Mouse (Mus musculus) urinary bladder, postnatal 36 days (tissue): ENCODE measurements around the gene Zfp874a.
"Not testable (repeated sequence)": the region's sequence is repeated elsewhere in the genome, so short reads cannot be mapped to it uniquely, and the experiment has no call there.

Source experiments
- DNase-seq, 2 experiments: peaks; one replicate each; pipeline ENCODE4 v3.0.0; 2022; ENCODE audit warnings: low spot score in 2 of 2, mixed read lengths in 1 of 2

The Zfp874a gene

DNA sequence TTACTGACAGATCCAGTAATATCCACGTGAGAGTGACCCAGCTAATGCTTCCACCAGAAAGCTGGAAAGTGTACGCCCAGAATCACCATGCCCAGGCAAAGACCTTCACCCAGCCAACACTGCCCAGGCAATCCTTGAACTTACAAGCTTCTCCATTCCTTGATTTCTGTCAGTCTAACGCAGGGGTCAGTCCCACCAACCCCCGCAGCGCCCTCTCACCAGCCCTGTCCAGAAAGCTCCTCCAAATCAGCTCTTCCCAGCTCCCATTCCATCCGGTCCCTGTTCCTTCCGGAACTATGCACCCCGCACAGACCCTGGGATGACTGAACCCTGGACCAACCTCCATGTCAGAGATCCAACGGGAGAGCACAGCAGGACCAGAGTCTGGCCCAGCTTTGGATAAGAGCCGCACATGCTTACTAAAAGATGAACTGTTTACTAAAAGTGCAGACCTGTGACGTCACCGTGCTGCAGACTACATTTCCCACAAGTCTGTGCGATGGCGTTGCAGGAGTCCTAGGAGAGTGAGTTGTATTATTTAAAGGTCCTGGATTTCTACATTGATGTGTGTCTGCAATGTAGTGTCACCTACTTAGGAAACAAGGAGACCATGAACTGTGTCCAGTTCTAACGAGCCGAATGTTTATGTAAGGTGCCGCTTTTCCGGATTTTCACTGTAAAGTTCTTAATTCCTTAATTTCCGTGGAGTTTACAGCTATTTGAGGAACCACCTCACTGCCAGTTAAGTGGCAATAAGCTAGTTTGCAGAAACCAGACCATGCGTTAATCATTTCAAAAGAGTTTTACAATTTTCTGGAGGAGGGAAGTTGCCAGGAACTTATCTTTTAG lies at the start of gene Zfp874a:
TSS of gene Zfp874a (minus strand) at position 453 of the 849 bp plus-strand sequence.
- DNase-seq = peak; percentile 83 to 92

DNA sequence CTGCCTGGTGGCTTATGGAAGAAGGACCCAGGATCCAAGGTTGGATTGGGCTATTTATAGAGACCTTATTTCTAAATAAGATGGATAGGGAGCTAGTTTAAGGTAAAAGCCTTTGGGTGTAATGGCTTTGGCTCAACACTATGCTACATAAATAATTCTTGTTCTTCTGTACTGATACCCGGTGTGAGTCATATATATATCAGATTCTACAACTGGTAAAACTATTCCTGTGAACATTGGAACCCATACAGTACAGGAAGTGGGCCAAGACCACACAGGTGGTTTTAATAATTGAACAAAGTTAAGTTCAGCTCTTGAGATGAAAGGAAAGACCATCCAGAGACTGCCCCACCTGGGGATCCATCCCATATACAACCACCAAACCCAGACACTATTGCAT lies 49.5 kb upstream of the Zfp874a start:
- no peak for DNase-seq

DNA sequence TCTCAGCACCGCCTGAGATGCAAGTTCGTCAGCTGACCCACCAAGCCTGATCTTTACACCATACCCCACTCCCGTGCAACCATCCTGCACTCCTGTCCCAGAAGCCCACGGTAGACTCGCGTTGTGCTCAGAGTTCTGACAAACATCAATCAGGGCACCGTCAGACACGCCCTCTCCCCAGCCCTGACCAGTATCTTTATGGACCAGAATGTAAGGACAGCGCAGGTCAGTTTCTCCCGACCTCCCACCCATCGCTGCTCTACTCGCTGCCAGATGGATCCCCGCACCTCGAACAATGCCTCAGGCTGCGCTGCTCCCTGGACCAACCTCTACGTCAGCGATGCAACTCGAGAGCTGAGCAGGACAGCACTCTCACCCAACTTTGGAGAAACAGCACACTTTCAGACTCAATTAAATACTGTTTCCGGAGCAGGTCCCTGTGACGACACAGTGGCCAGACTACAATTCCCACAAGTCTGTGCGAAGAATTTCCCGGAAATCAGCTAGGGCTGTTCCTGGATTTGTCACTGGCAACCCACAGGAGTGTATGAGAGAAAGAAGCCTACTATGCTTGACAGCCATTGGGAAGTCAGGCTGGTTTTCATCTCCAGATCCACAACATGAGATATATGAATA lies 48.8 kb upstream of the Zfp874a start, which contains the start of gene Zfp58:
TSS of gene Zfp58 (minus strand) at position 472 of the 636 bp plus-strand sequence.
- peak; percentile 85 to 88 for DNase-seq

DNA sequence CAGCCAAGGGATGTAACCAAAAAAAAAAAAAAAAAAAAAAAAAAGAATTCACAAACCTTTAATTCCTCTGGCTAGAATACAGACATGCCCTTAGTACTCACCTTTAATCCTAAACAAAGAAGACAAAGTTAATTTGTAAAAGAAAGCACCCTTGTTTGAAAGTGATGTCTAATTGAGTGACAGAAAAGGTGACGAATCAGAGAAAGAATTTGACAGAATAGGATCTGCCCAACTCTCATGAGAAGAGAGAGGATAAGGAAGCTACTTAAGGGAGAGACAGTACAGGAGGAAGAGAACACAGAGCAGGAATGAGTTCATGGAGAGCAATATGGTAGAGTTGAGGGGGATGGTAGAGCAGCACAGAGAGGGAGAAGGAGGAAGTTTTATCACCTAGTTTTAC lies 44.2 kb upstream of the Zfp874a start:
- DNase-seq = no peak

DNA sequence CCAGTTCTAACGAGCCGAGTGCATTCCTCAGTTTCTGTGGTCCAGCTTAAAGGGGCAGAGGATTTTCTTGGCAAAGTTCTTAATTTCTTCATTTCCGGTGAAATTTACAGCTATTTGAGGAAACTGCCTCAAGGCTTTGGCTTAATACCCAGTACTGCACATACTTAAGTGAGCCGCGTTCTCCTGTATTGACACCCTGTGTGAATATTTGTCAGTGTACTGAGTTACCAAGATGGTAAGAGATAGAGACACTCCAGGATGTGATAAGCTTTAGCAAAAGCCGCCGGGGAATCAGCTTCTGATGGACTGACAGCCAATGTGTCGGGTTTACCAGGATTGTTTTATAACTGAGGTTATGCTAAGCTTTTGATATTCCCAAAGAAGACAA lies 33.0 kb upstream of the Zfp874a start:
- DNase-seq = peak; percentile 1 to 4

DNA sequence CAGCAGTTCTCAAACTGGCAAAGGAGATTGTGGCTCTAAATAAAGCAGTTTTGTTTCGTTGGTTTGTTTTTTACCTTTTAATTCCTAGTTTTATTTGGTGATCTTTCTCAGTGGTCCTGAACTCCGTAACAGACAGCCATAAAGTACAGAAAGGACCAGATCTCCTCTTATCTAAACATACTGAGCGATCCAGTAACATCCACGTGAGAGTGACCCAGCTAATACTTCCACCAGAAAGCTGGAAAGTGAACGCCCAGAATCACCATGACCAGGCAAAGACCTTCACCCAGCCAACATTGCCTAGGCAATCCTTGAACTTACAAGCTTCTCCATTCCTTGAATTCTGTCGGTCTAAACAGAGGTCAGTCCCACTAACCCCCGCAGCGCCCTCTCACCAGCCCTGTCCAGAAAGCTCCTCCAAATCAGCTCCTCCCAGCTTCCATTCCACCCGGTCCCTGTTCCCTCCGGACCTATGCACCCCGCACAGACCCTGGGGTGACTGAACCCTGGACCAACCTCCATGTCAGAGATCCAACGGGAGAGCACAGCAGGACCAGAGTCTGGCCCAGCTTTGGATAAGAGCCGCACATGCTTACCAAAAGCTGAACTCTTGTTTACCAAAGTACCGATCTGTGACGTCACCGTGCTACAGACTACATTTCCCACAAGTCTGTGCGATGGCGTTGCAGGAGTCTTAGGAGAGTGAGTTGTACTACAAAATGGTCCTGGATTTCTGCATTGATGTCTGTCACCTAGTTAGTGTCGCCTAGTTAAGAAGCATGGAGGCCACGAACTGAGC lies 32.4 kb upstream of the Zfp874a start, which contains the start of gene Zfp874b:
TSS of gene Zfp874b (minus strand) at position 634 of the 799 bp plus-strand sequence.
- DNase-seq = peak; percentile 89 to 90

DNA sequence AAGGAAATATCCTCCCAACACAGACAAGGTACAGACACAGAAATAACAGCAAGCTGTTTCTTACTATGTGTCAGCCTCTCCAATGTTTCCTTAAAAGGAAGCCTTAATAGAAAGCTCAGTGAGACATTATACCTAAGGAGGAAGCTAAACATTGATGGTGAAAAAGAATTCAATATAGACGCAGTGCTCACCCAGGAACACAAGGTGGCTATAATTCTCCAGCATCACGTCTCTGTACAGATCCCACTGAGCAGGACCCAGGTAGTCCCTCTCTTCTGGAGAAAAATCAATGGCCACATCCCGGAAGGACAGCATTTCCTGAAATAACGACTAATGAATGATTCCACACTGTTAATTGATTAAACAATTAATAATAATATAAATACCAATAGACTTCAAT lies 30.1 kb upstream of the Zfp874a start:
- no peak for DNase-seq

DNA sequence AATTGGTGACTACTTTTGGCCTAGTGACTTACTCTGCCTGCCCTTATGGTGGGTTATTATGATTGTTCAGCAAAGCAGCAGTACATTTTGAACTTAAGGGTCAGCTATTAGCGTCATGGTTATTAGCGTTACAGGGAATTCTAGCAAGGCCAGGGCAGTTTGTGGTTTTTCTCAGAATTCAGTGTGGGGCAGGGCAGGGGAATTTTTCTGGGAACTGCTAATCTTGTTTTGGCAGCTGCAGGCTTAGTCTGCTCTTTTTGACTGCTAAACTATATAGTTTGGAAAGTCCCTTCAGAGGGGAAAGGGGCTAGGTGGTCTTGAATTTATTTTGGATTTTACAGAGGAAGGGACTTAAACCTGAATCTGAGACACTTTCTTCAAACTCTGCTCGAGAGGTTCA lies 17.9 kb upstream of the Zfp874a start:
- no peak for DNase-seq

DNA sequence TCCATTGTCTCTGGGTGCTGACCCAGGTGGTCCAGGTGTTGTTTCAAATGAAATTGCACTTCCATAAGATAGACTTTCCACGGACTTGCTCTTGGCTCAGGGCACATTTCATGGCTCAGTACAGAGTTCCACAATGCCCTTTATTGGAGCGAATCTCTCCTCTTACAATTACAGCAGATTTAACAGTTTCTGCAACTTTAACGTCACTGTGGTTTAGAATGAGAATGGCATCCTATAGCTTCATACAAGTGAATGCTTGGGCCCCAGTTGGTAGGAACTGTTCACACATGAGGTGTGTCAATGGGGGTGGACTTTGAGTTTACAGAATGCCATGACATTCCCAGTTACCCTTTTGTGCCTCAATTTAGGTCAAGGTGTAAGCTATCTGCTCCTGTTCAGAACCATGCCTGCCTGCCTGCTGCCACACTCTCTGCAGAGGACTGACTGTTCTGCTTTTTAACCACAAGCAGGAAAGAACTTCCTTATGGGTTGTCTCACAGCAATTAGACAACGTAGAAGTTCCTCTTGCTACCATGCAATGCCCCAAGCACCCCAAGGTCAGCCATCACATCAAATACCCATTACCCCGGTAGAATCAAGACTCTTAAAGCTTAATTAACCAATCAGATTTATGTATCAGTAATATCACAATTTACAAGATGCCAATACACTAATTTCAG lies 12.2 kb upstream of the Zfp874a start:
- DNase-seq = not testable (repeated sequence)

DNA sequence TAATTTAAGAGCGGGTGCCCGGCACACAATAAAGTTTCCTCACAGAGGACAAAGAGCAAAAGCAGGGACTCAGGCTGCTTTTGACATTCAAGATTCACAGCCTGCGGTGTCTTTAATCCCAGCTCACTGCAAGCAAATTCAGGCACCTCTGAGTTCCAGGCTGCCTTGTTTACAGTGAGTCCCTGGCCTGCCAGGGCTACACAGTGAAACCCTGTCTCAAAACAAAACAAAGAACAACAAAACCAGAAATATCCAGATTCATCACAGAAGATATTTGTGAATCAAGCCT lies 541 bp upstream of the Zfp874a start:
- no peak for DNase-seq

DNA sequence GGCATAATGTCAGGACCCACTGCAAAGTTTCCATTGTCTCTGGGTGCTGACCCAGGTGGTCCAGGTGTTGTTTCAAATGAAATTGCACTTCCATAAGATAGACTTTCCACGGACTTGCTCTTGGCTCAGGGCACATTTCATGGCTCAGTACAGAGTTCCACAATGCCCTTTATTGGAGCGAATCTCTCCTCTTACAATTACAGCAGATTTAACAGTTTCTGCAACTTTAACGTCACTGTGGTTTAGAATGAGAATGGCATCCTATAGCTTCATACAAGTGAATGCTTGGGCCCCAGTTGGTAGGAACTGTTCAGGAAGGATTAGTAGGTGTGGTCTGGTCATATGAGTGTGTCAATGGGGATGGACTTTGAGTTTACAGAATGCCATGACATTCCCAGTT lies 14.3 kb downstream of the Zfp874a start:
- DNase-seq = not testable (repeated sequence)

DNA sequence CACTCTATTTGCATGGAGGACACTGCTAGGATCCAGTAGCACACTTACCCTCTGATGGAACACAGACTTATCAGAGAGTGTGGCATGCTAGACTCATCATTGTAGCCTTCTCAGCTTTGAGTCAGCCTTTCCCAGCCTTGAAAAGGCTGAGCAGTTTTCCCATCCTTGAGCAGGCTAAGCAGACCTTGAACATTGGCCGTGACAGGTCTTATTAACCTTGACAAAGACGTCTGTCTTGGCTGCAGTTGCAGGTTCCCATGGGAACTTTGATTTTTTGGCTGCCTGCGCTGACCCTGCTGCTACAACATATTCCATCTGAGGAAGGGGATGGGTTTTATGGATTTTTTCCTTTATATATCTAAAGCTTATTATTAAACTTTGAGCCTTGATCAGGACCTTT lies 23.3 kb downstream of the Zfp874a start:
- DNase-seq = no peak

DNA sequence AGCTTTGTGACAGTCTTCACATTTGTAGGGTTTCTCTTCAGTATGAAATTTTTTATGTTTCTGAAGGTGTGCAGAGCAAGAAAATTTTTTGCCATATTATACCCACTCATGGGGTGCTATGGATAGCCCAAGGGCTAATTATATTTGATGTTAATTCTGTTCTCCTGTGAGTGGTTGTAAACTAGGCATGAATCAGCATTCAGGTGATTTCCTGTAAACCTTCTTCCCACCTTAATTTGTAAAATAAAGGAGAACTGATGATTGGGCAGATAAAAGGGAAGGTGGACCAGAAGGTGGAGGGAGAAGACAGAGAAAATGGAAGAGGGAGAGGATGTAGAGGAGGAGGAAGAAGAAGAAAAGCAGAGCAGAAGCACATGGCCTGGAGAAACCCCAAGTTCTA lies 25.7 kb downstream of the Zfp874a start:
- DNase-seq = not testable (repeated sequence)

DNA sequence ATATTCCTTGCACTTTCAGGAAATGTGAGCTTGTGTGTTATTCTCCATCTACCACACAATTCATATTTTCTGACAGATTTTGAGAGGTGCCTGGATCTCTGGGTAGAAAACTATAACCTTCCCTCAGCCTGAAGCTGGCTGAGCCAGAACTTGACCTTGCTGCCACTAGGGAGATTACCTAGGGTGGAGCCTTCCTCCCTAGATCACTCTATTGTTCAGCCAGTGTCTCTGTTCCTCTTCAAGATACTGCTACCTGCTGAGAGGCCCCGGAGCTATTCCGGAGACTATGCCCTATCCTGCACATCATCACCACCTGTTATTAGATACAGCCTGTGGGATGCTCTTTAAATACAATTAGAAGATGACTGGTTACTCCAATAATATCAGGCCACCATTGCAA lies 28.9 kb downstream of the Zfp874a start:
- DNase-seq = not testable (repeated sequence)

DNA sequence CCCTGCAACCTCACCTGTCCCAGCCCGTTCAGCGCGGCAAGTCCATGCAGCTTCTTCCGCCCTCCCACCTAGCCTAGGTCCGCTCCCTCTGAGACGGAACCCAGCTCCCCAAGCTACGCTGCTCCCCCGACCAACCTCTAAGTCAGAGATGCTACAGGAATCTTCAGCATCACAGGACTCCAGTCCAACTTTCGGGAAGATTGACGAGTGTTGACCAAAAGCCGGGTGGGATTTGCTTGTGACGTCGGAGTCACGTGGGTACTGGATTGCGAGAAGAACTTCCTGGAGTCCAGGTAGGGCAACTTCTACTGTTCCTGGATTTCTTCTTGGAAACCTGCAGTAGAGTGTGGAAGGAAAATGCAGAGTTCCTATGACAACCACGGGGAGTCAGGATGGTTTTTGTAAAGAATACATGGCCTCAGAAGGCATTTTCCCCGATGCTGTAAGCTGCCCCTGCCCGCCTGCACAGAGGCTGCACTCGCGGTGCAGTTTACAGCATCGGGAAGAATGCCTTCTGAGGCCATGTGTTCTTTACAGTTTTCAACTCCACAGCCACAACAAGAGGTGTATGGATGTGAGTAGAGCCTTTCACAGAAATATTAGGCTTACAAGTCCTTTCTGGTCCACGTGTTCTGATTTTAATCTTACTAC lies 30.1 kb downstream of the Zfp874a start, which contains the start of gene Zfp459:
TSS of gene Zfp459 (minus strand) at position 212 of the 651 bp plus-strand sequence.
- peak; percentile 30 to 53 for DNase-seq

DNA sequence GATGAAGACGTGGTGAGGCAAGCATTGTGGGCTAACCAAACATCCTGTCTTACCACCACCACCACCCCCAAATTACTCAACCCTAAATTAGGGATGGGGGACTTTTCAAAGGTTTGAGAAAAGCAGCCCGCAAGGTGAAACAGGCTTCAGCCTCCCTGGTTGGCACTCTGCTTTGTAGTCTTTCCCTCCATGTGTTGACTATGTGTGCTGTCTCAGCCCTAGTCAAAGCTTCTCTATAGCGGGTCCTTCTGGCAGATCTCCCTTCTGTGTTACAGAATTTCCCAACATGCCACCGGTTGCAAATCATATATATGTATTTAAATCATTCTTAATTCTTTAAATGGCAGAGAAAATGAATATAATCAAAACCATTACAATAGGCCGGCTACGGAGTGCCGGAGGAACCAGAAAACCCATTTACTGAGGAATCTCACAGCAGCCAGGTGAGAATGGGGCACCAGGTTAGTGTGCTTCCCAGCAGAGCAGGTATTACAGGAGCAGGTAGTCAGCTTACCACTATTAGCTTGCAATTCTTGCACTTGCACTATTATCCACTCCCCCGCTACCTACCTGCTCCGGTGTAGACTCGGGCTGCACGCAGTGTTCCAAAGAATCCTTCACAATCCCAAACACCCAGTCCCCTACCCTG lies 30.7 kb downstream of the Zfp874a start:
- DNase-seq = no peak

DNA sequence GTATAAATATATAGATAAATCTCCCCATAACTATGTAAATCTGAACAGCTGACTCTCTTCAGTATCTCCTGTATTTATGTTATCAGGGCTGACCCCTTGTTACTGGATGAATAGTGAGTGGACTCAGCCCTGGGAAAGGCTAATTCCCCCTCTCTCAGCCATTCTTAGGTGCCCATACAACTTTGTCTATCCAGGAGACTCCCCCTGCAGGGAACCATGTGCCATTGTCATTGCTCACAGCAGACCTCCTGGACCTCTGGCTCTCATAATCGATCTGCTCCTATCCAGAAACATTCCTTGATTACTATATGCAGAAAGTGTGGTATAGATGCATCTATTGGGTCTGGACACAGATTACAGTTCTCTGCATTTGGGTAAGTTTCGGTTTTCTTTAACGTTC lies 34.6 kb downstream of the Zfp874a start:
- no peak for DNase-seq

DNA sequence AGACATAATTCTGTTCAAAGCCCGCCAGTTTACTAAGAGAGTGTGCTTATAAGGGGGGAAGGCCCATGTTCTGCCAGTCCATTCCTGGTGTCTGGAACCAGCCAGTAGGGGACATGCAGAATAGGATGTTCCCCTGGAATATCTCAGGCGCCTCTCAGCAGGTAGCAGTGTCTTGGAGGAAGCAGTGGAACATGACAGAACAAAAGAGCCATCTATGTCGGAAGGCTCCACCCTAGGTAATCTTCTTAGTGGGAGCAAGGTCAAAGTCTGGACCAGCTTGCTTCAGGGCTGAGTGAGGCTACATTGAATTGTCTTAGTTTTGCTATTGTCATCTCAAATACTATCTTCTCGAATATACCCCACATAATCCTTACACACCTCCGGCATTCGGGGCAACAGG lies 35.7 kb downstream of the Zfp874a start:
- DNase-seq = no peak

DNA sequence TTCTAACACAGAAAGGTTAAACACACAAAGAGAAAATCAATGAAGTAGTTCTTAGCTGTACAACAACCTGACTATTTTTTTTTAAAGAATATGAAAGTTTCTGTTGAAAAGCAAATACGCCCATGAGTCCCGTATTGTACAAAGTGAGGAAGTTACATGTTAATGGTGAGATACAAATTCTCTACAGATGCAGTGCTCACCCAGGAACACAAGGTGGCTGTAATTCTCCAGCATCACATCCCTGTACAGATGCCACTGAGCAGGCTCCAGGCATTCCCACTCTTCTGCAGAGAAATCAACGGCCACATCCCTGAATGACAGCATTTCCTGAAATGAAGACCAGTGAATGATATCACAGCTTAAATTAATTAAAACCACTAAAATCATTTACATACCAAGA lies 37.8 kb downstream of the Zfp874a start:
- not testable (repeated sequence) for DNase-seq

DNA sequence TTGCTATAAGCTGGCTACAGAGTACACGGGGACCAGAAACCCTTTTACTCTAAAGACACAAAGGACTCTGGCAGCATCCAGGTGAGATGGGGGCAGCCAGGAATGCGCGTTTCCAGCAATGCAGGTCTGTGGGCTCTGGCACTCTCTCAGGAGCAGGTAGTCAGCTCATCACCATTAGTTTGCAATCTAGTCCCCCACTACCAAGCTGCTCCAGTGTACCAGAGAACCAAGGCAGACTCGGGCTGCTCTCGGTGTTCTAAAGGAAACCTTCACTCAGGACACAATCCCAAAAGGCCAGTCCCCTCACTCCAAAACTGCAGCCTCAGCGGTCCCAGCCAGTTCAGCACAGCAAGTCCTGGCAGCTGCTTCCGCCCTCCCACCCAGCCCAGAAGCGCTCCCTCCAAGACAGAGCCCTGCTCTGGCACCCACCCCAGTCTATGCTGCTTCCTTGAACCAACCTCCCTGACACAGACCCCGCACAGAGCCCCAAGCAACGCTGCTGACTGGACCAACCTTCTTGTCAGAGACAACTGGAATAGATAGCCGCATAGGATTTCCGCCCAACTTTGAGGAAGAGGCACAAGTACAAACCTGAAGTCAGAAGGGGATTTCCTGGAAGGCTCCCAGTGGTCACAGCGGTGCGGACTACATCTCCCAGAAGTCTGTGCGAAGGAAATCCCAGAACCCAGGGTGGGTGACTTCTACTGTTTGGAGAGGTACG lies 52.1 kb downstream of the Zfp874a start, which contains the start of gene Zfp429:
TSS of gene Zfp429 (minus strand) at position 637 of the 721 bp plus-strand sequence.
- DNase-seq = peak; percentile 68 to 70
